Mouse (Mus musculus) CH12F3 (cell line): ENCODE results near the gene Prkcb.

Source experiments
- in situ Hi-C: fragments of 300-500 bp; cut with MboI; formaldehyde crosslinking; loops from 2 replicates; pipeline ENCODE4 v1.14.3; 2020; ENCODE audit warnings: low sequenced_read_pairs

Gene Prkcb

GRCm38 (mm10) chr7:122289243-122290111, 926 bp downstream of the Prkcb start:
- in situ Hi-C loops, result no loop called here

DNA sequence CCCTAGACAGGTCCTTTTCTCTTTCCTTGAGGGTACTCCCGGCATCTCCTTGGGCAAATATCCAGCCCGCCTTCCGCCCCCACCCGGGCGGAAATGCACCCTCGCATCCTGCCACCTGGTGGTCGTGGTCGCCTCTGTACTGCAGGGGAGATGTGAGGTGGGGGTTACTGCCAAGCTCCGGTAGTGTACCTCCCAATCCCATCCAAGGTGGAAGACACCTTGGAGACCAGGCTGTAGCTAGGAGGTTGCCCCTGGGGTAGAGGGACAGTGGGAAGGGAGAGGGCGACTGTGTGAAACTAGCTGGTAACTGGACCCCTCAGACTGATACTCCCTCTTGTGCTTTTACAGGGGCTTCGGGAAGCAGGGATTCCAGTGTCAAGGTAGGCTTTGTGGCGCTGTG, 1.6 kb downstream of the Prkcb start:
- in situ Hi-C loops, result no loop called here

DNA sequence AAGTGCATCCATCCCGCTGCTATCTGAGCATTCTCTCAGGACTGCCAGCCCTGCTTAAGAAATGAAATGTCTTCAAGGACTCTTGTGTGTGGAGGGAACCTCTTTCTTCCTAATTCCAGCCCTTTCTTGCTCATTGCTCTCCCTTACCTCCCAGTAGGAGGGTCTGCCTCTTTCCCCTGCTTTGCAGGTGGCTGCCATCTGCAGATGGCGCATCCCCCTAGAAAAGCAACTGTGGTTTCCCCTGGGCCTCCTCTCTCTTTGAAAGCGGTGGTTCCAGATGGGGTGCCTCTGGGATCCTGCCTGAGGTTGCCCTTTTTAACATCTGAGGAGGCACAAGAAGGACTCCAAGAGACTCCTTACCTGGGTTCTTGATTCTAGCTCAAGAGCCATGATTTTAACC, 2.2 kb downstream of the Prkcb start:
- in situ Hi-C loops, result no loop called here

DNA sequence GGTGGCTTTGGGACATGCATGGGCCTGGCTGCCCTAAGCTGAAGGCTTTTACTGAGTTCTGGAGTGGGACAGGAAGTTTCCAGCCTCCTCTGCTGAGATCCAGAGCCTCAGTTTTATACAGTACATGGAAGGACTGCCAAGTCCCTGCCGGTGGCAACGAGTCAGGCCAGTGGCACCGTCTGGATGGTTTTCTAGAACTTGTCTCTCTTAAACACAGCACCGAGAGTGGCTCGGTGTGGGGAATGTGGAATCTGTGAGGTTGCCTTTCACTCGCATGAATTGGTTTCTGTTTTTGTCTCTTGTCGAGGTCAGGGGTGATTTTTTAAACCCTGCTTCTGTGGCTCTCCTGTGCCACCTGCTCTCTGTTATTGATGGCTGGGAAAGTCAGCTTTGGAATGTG, 3.6 kb downstream of the Prkcb start:
- in situ Hi-C loops, result no loop called here

- in situ Hi-C loops, result no loop called here
Observed at GRCm38 (mm10) chr7:122294111-122294510, 5.6 kb downstream of the Prkcb start.

DNA sequence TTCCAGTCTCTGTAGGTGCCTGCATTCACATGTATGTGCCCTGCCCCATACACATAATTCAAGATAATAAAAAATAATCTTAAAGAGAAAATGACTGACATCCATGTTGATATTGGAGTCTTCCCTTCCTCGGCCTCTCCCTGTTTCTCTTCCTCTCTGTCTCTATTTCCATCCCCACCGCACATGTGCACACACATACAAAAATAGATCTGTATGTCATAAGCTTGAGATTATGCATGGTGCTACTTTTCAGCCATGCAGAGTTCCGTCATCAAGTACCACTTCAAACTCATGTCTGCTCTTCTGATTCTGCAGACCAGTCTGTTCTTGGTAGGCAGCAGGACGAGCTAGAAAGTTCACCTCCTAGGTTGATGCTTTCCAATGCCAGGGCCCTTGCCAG, 6.8 kb downstream of the Prkcb start:
- in situ Hi-C loops, result no loop called here

GRCm38 (mm10) chr7:122296331-122296730, 7.8 kb downstream of the Prkcb start:
- in situ Hi-C loops, result no loop called here

DNA sequence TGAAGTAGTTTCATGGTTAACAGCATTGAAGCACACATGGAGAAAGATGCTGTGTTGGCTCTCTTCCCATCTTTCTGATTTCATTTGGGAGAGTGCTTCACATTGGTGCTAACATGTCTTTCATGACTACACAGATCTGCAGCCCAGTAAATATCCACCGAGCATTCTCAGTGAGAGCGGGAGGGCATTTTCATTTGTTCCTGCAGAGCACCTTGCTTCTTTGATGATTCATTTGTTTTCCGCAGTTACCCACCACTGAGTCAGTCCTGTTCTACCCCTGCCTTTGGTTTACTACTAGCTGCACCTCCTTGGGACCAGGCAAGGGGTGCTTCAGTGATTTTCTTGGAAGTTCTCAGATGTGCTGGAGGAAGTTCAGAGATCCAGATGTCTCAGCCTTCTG, 8.3 kb downstream of the Prkcb start:
- in situ Hi-C loops, result no loop called here

DNA sequence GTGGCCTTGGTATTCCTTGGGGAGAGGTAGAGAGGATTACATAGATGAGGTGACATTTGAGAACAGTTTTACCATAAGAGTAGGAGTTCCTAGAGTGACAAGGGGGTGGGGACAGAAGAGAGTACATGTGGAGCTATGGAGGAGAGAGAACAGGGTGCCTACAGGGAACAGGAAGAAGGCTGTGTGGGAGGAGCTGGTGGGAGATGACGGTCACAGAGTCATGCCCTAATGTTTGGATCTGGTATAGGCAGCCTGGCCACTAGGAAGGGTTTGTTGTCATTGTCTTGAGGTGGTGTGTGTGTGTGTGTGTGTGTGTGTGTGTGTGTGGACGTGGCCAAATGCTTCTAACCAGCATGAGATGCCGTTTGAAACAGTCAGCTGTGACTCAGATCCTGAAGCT, 9.1 kb downstream of the Prkcb start:
- in situ Hi-C loops, result no loop called here

- in situ Hi-C loops, result no loop called here
Observed at GRCm38 (mm10) chr7:122298715-122299114, 10.2 kb downstream of the Prkcb start.

GRCm38 (mm10) chr7:122300538-122300937, 12.0 kb downstream of the Prkcb start:
- in situ Hi-C loops, result no loop called here

- in situ Hi-C loops, result no loop called here
Observed at GRCm38 (mm10) chr7:122302538-122302937, 14.0 kb downstream of the Prkcb start.

DNA sequence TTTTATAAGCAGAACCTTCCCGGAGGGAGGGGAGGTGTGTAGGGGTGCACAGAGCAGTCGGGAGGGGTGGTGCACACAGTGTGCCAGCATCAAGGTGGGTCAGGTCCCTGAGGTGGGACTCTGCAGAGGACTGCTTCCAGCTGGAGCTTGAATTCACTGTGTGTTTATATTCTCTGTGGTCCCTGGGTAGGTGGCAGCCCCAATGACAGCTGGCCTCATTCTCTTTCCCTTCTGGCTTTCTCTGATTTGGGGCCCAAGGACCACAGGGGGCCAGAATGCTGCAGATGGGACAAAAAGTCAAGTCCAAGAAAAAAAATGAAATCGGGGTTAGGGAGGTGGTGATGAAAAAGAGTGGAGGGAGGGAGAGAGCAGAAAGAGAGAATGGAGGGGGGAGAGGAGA, 15.4 kb downstream of the Prkcb start:
- in situ Hi-C loops, result no loop called here

- in situ Hi-C loops, result no loop called here
Observed at GRCm38 (mm10) chr7:122304521-122304920, 16.0 kb downstream of the Prkcb start.

GRCm38 (mm10) chr7:122307241-122307640, 18.7 kb downstream of the Prkcb start:
- in situ Hi-C loops, result no loop called here

- in situ Hi-C loops, result no loop called here
Observed at GRCm38 (mm10) chr7:122308661-122309060, 20.1 kb downstream of the Prkcb start.

DNA sequence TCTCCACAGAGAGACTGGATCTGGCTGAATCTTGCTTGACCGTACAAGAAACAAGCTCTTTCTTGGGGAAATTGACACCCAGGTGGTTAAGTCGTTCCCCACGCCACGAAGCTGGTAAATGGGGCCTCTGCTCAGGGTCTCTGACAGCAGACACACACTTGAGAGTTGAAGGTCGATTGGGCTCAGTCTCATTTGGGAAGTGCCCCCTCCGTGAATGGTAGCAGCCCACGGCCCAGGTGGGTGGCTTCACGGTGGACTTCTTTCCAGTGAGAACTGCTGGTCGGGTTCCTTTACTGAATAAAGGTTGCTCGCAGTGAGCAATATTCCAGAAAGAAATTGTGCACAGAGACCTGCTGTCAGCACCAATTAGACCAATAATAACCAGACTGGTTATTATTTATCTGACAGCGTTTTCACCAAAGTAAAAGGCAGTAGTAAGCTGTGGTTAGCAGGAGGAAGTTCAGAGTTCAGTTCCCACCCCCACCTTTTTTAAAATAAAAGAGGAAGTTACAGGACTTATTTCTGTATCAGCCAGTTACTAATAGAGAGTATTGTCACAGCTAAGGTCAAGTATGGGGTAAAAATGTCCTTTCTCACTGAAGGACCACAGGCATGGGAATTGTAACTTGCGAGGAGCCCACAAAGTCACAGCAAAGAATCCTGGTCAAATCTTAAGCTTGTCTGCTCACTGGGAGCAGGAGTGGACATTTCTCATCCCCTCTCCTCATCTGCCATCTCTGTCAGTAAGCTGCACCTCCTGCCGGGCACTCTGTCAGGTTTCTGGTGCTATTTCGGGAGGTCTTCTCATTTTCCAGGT, 21.6 kb downstream of the Prkcb start:
- in situ Hi-C loops, result no loop called here

DNA sequence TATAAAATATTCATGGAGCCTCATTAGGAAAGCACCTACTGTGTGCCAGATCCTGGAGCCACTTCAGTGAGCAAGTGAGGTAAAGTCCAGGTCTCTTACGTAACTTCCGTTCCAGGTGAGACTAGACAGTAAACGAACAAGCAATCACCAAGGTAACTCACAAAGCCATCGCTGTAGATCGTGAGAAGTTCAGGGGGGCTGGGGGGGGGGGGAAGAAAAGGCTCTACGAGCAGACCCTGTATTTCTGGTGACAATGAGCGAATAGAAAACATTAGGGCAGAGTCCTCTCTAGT, 22.1 kb downstream of the Prkcb start:
- in situ Hi-C loops, result no loop called here

- in situ Hi-C loops, result no loop called here
Observed at GRCm38 (mm10) chr7:122313690-122314477, 25.3 kb downstream of the Prkcb start.

- in situ Hi-C loops, result no loop called here
Observed at GRCm38 (mm10) chr7:122315720-122316331, 27.3 kb downstream of the Prkcb start.

- in situ Hi-C loops, result no loop called here
Observed at GRCm38 (mm10) chr7:122316681-122317080, 28.1 kb downstream of the Prkcb start.
